ENCODE assay signal across 14 mouse cellular contexts in the genomic region with DNA sequence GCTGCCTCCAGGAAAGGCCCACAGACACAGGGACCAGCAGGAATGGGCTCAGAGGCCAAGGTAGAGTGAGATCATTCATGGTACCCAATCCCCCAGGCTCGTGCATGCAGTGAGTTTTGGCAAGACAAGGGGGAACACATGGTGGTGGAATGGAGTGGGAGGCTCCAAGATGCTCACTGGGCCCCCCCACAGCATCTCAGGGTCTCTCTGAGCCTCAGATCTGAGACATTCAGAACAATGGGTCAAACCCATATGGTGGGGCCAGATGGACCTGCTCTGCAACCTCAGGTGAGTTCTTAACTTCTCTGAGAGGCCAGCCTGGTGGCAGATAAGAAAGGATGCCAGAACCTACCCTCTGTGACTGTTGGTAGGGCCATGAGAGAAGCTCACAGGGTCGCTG.
DNase-seq lines count a peak whose midpoint lies in the region.
"Had no signal": no experiment of that assay in that cellular context is flagged by ENCODE, and none has a peak within 500 bp of the region (broad histone marks: within the 10 kb centered on the region; RNA-seq: fewer than 3 reads in every experiment).

No protein-coding gene starts in this region.

- DNase-seq in cerebellum, adult 9-10 months = peak; percentile 45
- no peak for DNase-seq in cerebellum, adult 11-12 months
- DNase-seq in cerebellum, postnatal 14 days = peak; percentile 48 to 73
- DNase-seq in cerebellum, adult 11 months = no peak
- DNase-seq in layer of hippocampus, adult 9-11 months = peak; percentile 26
- DNase-seq in layer of hippocampus, adult 11-12 months (ENCODE audit: low spot score) = no peak
- DNase-seq: adrenal gland, adult 8-10 months; adrenal gland, postnatal 25 days; embryo, embryonic 11 days; gastrocnemius, postnatal 25 days; heart, adult 18-20 months; heart, postnatal 10 days; heart, postnatal 36 days; kidney, adult 11 months had no signal

Comparison
In these comparisons a context has a peak if more than half of its experiments do, and no peak if none do; other contexts are left out.
1. DNase-seq: peak in cerebellum, adult 9-10 months (single experiment), cerebellum, postnatal 14 days (2 of 2) and layer of hippocampus, adult 9-11 months (single experiment); none in cerebellum, adult 11-12 months (single experiment), cerebellum, adult 11 months (single experiment) and layer of hippocampus, adult 11-12 months (single experiment).